Mouse (Mus musculus) midbrain, embryonic 14.5 days (tissue): Measurements from ENCODE around the gene Slc25a25. TPM values are rescaled to one million over a fixed set of nuclear protein-coding genes. Genes with fewer than 3 reads are reported as not detected.

Source experiments
- ATAC-seq: fragments of 200-750 bp; cut with Nextera tagmentation; 2 replicates; pipeline ENCODE4 v1.8.0; 2017; ENCODE audit warnings: moderate number of reproducible peaks, moderate library complexity; ENCODE audit not compliant: low FRiP score, low TSS enrichment
- DNase-seq: peaks from one replicate; pipeline ENCODE4 v3.0.0-alpha.2; 2015
- H3K27ac ChIP-seq: fragments of 300-500 bp; sonication (generic); replicated peaks from 2 replicates; pipeline ENCODE4 v1.5.1; 2014; ENCODE audit warnings: mild to moderate bottlenecking, low read depth, low read length, moderate library complexity
- H3K27me3 ChIP-seq: fragments of 300-500 bp; sonication (generic); 2 replicates; pipeline ENCODE4 v1.6.1; 2014; ENCODE audit warnings: low read length, control low read depth, mixed read lengths; ENCODE audit not compliant: control insufficient read depth, insufficient read depth
- H3K36me3 ChIP-seq: fragments of 300-500 bp; sonication (generic); 2 replicates; pipeline ENCODE4 v1.6.1; 2014; ENCODE audit warnings: low read length, control low read depth; ENCODE audit not compliant: control insufficient read depth, insufficient read depth
- H3K4me1 ChIP-seq: fragments of 300-500 bp; sonication (generic); 2 replicates; pipeline ENCODE4 v1.6.1; 2014; ENCODE audit warnings: mild to moderate bottlenecking, antibody characterized with exemption, low read length, control low read depth; ENCODE audit not compliant: control insufficient read depth, insufficient read depth
- H3K4me2 ChIP-seq: fragments of 300-500 bp; sonication (generic); 2 replicates; pipeline ENCODE4 v1.6.1; 2014; ENCODE audit warnings: mild to moderate bottlenecking, low read length, moderate library complexity
- H3K4me3 ChIP-seq: fragments of 300-500 bp; sonication (generic); replicated peaks from 2 replicates; pipeline ENCODE4 v1.5.1; 2014; ENCODE audit warnings: low read depth, low read length
- H3K9ac ChIP-seq: fragments of 300-500 bp; sonication (generic); replicated peaks from 2 replicates; pipeline ENCODE4 v1.6.1; 2014; ENCODE audit warnings: mild to moderate bottlenecking, low read length, moderate library complexity
- H3K9me3 ChIP-seq: fragments of 300-500 bp; sonication (generic); 2 replicates; pipeline ENCODE4 v1.6.1; 2016; ENCODE audit warnings: low read length, control low read depth, mixed read lengths; ENCODE audit not compliant: control insufficient read depth
- WGBS: fragments of 180-500 bp; shearing (Covaris S2); extraction: QIAGEN DNeasy Blood & Tissue Kit; methylation state at CpG from one replicate; pipeline ENCODE4 v1.1.7; 2014; 5-methylcytosine and 5-hydroxymethylcytosine counted together
- polyA plus RNA-seq: library from polyadenylated mRNA; unstranded; fragments of >200 nt; fragmentation: Nextera tagmentation; extraction: Ambion mirVana; gene quantifications from 2 replicates; pipeline ENCODE4 v1.2.1, GENCODE M21; 2014

The Slc25a25 gene
- polyA plus RNA-seq, 1 experiment from 2014 or later = 41.5 TPM

- Histone ChIP-seq H3K36me3 (no peaks in the 10 kb centered on the region), H3K4me3 (no peak overlapping the region), H3K27ac (no peak overlapping the region), H3K27me3 (no peaks in the 10 kb centered on the region), H3K4me2 (no peak overlapping the region), H3K4me1 (no peaks in the 10 kb centered on the region), H3K9me3 (no peaks in the 10 kb centered on the region), H3K9ac (no peak overlapping the region)
- 87% methylated on average over 6 of the region's 6 CpGs for WGBS
- no peak for DNase-seq
- no peak for ATAC-seq
Observed at GRCm38 (mm10) chr2:32471001-32471680, 19.9 kb upstream of the Slc25a25 start.

GRCm38 (mm10) chr2:32464212-32464891 is 13.1 kb upstream of the Slc25a25 start:
- WGBS = 79% methylated on average over 6 of the region's 6 CpGs
- no peaks in the 10 kb centered on the region for H3K9me3 ChIP-seq
- H3K4me1 ChIP-seq = no peaks in the 10 kb centered on the region
- DNase-seq (no peak), ATAC-seq (no peak)
- no peak overlapping the region for H3K4me3 ChIP-seq
- no peak overlapping the region for H3K27ac ChIP-seq
- H3K27me3 ChIP-seq = no peaks in the 10 kb centered on the region
- no peaks in the 10 kb centered on the region for H3K36me3 ChIP-seq
- H3K9ac ChIP-seq = no peak overlapping the region
- H3K4me2 ChIP-seq = no peak overlapping the region

GRCm38 (mm10) chr2:32463773-32464172 is 12.5 kb upstream of the Slc25a25 start:
- H3K9me3 ChIP-seq = no peaks in the 10 kb centered on the region
- H3K4me2 ChIP-seq = no peak overlapping the region
- H3K9ac ChIP-seq = no peak overlapping the region
- H3K36me3 ChIP-seq = no peaks in the 10 kb centered on the region
- no peak overlapping the region for H3K27ac ChIP-seq
- no peak overlapping the region for H3K4me3 ChIP-seq
- H3K27me3 ChIP-seq = no peaks in the 10 kb centered on the region
- DNase-seq (no peak), ATAC-seq (no peak)
- WGBS = 67% methylated on average over 2 of the region's 2 CpGs
- no peaks in the 10 kb centered on the region for H3K4me1 ChIP-seq

- 98% methylated on average over 2 of the region's 2 CpGs for WGBS
- Histone ChIP-seq H3K9ac (no peak overlapping the region), H3K36me3 (no peaks in the 10 kb centered on the region), H3K4me3 (no peak overlapping the region), H3K27ac (no peak overlapping the region), H3K4me2 (no peak overlapping the region), H3K27me3 (no peaks in the 10 kb centered on the region), H3K9me3 (no peaks in the 10 kb centered on the region), H3K4me1 (no peaks in the 10 kb centered on the region)
- ATAC-seq = no peak
- no peak for DNase-seq
Observed at GRCm38 (mm10) chr2:32459657-32460056, 8.4 kb upstream of the Slc25a25 start.

- 86% methylated on average over 2 of the region's 2 CpGs for WGBS
- Histone ChIP-seq H3K9me3 (no peaks in the 10 kb centered on the region), H3K4me2 (no peak overlapping the region), H3K9ac (no peak overlapping the region), H3K4me3 (no peak overlapping the region), H3K4me1 (no peaks in the 10 kb centered on the region), H3K27me3 (no peaks in the 10 kb centered on the region), H3K27ac (no peak overlapping the region), H3K36me3 (no peaks in the 10 kb centered on the region)
- ATAC-seq = no peak
- no peak for DNase-seq
Observed at GRCm38 (mm10) chr2:32458300-32458699, 7.1 kb upstream of the Slc25a25 start.

- no peaks in the 10 kb centered on the region for H3K36me3 ChIP-seq
- no peak overlapping the region for H3K4me3 ChIP-seq
- no peak for DNase-seq
- no peak overlapping the region for H3K4me2 ChIP-seq
- H3K9ac ChIP-seq = no peak overlapping the region
- no peak overlapping the region for H3K27ac ChIP-seq
- WGBS = 95% methylated on average over 8 of the region's 8 CpGs
- no peaks in the 10 kb centered on the region for H3K9me3 ChIP-seq
- H3K27me3 ChIP-seq = no peaks in the 10 kb centered on the region
- peaks cover 18% of the 10 kb centered on the region for H3K4me1 ChIP-seq
- no peak for ATAC-seq
Observed at GRCm38 (mm10) chr2:32455101-32455500, 3.9 kb upstream of the Slc25a25 start.

- H3K4me3 ChIP-seq = no peak overlapping the region
- ATAC-seq = no peak
- peaks cover 23% of the 10 kb centered on the region for H3K4me1 ChIP-seq
- H3K27ac ChIP-seq = no peak overlapping the region
- H3K9ac ChIP-seq = no peak overlapping the region
- no peaks in the 10 kb centered on the region for H3K36me3 ChIP-seq
- DNase-seq = no peak
- no peaks in the 10 kb centered on the region for H3K27me3 ChIP-seq
- WGBS = 92% methylated on average over 10 of the region's 10 CpGs
- no peak overlapping the region for H3K4me2 ChIP-seq
- H3K9me3 ChIP-seq = no peaks in the 10 kb centered on the region
Observed at GRCm38 (mm10) chr2:32454633-32455032, 3.4 kb upstream of the Slc25a25 start.

GRCm38 (mm10) chr2:32453641-32454303 is 2.5 kb upstream of the Slc25a25 start:
- H3K9me3 ChIP-seq = no peaks in the 10 kb centered on the region
- H3K4me2 ChIP-seq = no peak overlapping the region
- no peak for DNase-seq
- no peak for ATAC-seq
- H3K36me3 ChIP-seq = no peaks in the 10 kb centered on the region
- no peak overlapping the region for H3K4me3 ChIP-seq
- peaks cover 25% of the 10 kb centered on the region for H3K4me1 ChIP-seq
- no peak overlapping the region for H3K27ac ChIP-seq
- no peak overlapping the region for H3K9ac ChIP-seq
- H3K27me3 ChIP-seq = no peaks in the 10 kb centered on the region
- WGBS = 89% methylated on average over 5 of the region's 5 CpGs
